Mouse (Mus musculus): Measurements from ENCODE around the gene Rom1. TPM values are rescaled to one million over a fixed set of nuclear protein-coding genes. Genes with fewer than 3 reads are reported as not detected.

Rom1 gene
- total RNA-seq, 4 experiments from 2014 or later, result 7.9 to 10.1 (median 8.9) TPM

DNA sequence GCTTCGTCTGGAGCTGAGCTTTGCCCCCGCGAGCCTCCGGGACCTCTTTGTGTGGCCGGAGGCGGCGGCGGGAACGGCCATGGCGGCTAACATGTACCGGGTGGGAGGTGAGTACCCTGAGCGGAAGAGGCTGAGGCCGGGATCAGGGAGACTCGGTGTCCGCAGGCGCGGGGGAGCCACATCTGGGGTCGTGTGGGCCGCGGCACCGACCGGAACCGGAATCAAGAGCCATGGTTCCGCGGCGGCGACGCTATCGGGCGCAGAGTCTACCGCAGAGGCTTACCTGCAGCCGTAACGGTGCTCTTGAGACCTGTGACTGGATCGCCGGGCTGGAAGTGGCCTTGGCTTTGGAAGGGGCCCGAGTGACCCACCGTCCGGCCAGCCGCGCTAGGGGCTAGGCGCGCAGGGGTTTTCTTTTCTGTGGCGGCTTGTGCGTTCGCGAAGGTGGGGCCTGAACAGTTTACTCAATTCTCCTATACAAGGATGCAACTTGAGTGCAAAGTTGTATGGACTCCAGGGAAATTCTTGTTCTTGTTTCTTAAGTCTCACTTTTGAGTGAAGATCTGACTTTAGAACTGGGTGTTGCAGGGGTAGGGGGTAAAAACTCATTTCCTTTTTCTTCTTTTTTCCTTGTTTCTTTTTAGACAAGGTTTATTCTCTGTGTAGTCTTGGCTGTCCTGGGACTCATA, 13.3 kb upstream of the Rom1 start:
- peak; percentile 37 to 49 for DNase-seq (ENCODE audit: low spot score in 2 of 2)

DNA sequence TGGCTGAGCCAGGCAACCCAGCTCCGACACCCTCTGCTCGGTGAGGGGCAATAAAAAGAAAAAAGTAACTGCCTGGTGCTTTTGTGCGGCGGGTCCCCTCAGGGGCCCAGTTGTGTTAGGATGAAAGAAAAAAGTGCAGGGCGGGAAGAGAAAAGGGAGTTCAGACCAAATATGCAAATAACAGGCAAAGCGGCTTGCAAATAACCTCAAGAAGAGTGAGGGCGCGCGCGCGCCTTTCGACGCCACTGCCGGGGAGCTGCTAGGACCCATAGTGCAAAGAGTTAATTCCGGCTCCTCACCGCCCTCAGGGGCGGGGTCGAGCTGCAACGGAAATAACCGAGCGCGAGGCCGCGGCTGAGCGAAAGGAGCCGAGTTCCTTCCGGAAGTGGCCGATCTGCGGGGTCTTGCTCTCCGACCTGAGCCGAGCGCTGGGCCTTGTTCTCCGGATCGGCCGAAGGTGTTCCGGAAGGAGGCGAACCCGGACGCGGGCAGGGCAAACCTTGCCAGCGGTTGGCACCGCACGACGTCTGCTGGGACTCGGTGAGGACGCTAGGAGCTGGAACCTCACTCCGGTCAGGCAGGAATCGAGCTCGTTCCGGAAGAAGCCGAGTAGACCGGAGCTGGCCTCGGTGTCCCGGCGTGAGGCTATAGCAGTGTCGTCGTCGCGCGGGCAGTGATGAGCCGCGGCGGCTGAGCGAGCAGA, 12.5 kb upstream of the Rom1 start, which contains the start of gene Mta2:
Mta2 (plus strand) TSS at position 361 of the 703 bp plus-strand sequence.
- DNase-seq (ENCODE audit: low spot score in 2 of 2), result peak; percentile 86 to 89

DNA sequence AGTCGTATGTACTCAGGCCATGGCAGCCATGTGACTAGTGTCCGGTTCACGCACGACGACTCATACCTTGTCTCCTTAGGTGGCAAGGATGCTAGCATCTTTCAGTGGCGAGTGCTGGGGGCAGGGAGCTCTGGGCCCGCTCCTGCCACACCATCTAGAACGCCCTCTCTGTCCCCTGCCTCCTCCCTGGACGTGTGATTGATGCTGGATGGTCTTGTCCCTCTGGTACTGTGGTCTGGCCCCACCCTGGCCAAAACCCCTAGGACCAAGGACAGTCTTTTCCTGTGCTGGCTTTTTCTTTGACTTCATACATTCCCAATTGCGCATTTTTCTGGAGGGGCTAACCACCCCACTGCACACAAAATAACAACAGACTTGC, 12.0 kb upstream of the Rom1 start:
- DNase-seq (ENCODE audit: low spot score in 2 of 2), result no peak

DNA sequence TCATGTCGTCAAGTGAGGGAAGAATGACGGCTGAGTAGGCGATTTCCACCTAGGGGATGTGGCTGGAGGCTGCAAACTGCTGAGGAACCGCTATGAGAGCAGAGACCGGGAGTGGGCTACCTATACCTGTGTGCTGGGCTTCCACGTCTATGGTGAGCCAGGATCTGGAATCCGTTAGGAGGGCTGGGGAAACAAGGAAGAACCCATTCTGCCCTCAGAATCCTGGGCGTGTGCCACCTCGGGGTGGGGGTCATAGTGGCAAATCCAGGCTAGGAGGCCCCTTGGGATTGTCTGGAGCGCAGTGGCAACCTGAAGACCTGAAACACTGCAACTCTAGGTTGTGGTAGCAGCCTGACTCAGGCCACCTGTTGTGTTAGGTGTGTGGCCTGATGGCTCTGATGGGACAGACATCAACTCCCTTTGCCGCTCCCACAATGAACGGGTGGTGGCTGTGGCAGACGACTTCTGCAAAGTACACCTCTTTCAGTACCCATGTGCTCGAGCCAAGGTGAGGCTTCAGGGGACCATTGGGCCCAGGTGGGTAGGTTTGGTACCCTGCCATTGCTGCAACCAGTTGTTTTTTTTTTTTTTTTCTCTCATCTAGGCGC, 11.5 kb upstream of the Rom1 start:
- DNase-seq (ENCODE audit: low spot score in 2 of 2), result no peak

DNA sequence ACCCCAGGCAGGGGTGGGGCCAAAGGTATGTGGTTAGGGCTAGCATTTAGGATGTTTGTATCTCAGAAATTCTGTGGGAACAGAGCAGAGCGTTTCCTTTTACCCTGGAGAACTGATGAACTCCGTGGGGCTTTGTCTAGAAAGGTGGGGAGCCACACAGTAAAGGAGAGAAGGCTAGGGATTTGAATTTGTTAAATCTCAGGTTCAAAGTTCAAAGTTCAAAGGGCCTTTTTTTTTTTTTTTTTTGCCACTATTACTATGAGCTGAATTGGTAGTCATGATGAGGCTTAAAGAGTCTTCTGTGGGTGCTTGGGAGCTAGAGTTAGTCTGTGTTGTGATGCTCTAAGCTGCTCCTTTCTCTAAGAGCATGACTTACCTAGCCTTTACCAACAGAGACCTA, 7.6 kb upstream of the Rom1 start:
- DNase-seq (ENCODE audit: low spot score in 2 of 2), result no peak

DNA sequence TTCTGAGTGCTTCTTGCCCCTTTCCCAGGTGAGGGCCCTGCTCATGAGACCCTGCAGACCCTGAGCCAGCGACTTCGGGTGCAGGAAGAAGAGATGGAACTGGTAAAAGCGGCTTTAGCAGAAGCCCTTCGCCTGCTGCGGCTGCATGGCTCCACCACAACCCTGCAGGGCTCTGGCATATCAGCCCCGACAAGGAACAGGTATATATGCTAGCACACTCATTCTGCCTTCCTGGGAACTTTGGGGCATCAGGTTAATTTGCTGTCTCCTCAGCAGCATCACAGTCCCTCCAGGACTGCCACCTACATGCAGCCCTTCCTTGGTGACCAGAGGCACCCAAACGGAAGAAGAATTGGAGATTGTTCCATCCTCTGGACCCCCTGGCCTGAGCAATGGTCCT, 1.6 kb upstream of the Rom1 start:
- DNase-seq (ENCODE audit: low spot score in 2 of 2), result no peak

DNA sequence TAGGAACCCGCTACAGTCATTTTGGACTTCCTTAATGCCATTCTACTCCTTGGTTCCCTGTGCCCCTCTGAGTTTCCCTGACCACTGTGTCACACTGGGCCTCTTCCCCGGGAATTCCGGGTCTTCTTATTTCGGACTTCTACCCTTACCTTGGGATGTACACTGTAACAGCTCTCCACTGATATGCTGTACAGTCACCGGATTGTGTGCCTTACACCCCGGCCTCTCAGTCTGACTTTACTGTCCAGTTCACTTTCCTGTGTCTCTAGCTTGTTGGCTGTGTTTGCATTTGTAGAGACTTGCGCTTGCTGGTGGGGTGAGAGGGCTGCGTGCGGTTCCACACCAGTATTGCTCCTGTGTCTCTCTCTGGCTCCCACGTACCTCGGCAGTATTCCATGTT, 961 bp upstream of the Rom1 start:
- DNase-seq (ENCODE audit: low spot score in 2 of 2), result no peak

DNA sequence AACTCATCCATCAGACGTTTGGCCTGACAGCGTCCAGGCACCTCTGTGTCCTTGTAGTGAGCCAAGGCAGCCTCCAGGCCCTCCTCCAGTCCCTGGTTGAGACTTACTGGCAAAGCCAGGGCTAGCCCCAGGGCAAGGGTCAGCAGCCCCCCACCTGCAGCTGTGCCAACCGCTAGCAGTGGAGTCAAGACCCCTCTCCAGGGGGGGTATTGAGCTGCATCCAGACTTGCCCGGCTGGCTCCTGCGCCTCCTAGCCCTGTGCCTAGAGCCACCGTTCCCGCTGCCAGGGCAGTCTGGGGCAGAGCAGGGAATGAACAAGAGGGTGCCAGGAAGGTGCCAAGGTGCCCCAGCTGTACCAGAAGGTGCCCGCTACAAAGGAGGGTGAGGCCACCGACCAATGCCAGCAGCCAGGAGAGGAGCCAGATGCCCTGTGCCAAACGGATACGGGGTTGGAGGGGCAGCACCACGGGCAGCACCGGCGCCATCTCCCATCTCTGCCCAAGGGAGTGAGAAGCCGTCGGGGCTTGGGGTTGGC, 400 bp downstream of the Rom1 start:
- DNase-seq (ENCODE audit: low spot score in 2 of 2), result no peak

DNA sequence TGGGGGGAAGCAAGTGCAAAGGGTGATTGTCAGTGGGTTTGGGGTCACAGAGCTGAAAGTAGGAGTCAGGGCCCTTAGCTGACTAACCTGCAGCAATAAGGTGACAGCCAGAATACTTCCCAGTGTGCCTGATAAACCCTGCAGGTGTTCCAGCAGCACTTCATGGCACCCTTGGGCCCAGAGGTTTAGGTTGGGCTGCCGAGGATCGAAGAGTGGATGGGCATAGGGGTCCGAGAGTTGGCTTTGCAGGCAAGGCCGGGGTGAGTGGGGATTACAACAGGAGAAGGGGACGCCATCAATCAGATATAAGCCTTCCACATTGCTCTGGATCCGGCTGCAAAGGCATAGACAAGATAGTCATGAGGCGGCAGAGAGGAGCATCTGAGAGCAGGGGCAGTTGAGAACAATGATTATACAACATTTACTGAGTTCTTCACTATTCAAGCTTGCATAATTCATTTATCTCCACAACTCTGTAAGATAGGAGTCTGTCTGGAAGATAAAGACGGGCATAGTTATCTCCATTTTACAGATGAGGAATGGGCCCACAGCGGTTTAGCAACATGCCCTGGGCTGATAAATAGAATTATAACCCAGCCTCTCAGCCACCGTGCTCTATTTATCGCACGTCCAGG, 1.1 kb downstream of the Rom1 start:
- DNase-seq (ENCODE audit: low spot score in 2 of 2), result no peak

DNA sequence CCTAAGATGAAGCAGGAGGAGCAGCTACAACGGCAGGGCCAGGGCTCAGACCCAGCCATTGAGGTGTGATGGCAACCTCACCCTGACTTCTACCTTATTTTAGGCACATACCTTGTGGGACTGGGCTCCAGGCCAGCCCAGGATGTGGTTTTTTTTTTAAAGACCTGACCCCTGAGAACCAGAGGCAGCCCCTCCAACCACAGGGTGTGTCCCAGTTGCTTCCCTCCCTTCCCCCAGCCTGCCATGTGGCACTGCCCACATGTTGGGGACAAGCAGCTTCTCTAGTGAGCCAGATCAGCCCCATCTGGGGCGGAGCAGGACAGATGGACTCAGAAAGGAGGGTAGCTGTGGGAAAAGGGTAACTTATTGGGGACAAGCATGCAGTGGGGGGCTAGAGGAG, 2.4 kb downstream of the Rom1 start:
- no peak for DNase-seq (ENCODE audit: low spot score in 2 of 2)

DNA sequence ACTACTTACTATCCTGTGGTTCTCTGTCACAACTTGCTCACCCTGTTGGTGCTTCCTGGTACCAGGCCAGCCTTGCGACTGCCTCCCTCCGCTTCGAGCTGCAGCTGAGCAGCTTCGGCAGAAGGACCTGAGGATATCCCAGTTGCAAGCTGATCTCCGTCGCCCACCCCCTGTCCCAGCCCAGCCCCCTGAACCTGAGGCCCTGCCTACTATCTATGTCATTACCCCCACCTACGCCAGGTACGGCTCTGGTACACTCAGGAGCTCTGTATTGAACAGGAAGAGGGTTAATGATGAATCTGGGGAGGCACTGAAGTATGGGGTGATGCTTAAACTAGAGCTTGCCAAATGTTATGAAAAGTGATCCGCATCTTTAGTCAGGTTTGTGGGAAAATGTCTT, 7.4 kb downstream of the Rom1 start:
- DNase-seq (ENCODE audit: low spot score in 2 of 2), result no peak

DNA sequence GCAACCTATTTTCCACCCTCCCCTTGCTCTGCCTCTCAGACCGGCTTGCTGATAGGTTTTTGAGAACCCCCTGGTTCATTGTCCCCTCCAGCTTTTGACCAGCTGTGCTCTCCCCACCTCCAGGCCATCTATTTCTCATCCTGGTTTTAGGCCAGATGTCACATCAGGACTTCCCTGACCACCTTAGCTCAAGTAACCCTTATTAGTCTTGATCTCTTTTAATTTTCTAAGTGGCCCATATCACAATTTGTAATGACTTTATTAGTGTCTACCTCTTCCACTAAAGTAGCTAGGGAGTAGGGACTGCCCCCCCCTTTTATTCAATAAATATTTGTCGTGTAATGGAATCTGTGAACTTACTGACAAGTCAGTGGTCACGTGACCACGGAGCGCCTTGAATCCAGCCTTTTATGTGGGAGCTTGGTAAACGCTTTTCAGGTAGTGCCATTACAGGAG, 8.3 kb downstream of the Rom1 start:
- no peak for DNase-seq (ENCODE audit: low spot score in 2 of 2)

DNA sequence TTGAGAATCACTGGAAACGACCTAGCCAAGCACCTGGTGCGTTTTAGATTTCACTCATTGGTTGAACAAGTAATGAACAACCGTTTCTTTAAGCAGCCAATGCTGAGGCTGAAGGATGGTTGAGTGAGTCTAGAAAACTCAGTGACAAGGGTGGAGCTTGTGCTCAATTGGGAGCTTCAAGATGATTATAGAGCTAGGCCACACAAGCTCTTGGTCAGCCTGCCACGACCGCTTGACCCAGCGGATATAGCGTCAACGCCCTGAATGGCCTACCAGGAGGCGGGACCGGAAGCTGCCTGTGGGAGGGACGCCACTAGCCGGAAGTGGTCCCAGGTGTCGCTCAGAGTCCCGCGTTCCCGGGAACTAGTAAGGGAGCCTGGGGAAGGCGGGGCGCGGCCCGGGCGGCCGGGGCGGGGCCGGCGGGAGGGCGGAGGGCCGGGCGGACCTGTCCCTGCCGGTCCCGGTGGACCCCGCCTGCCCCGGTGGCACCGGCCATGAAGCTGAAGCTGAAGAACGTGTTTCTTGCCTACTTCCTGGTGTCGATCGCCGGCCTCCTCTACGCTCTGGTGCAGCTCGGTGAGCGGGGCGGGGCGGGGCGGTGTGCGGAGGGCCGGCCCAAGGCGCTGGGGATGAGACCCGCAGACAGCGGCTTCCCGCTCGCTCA, 9.0 kb downstream of the Rom1 start, which contains the start of gene B3gat3:
B3gat3 (plus strand) TSS at position 302 of the 664 bp plus-strand sequence.
- peak; percentile 89 to 94 for DNase-seq (ENCODE audit: low spot score in 2 of 2)

DNA sequence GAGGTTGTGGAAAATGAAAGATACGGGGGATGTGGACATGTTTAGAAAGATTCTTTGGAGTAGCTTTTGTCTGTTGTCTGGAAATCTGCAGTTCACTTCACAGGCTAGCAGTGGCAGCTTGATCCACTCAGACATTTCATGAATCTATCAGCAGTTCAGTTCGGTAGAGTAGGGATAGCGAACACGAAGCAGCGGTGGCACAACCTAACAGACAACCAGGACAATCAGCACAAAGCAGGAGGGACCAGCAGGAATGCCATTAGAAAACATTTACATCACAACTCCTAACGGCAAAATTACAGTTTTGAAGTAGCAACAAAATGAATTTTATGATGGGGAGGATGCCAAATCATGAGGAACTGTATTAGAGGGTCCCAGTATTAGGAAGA, 9.5 kb downstream of the Rom1 start:
- no peak for DNase-seq (ENCODE audit: low spot score in 2 of 2)

DNA sequence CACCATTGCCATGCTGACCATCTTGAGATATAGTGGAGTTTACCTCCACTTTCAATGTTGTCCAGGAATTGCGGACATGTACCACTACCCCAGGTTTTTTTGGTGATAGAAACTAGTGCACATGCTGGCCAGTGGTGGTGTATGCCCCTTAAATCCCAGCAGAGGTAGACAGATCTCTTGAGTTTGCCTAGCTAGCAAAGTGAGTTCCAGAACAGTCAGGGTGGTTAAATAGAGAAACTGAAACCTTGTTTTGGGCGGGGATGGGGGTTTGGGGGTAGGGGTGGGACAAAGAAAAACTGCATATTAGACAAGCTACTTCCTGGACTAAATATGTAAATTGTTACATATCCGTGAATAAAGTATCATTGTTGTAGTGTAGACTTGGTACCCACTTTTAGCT, 10.2 kb downstream of the Rom1 start:
- DNase-seq (ENCODE audit: low spot score in 2 of 2), result no peak

DNA sequence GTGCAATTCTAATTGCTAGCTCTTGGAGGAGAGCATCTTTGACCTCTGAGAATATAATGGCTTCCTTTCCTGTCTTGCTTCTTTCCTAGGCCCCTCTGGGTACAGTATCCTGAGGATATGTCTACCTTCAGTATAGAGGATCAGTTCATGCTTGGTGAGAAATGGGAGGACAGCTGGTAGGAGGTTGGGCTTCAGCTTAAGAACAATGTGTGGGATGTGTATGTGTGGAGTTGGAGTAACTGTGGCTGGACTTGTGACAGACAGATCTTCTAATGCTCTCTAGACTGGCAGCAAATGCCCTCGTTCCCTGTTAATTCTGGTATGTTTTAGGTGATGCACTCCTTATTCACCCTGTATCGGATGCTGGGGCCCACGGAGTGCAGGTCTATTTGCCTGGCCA, 14.9 kb downstream of the Rom1 start:
- DNase-seq (ENCODE audit: low spot score in 2 of 2), result no peak

DNA sequence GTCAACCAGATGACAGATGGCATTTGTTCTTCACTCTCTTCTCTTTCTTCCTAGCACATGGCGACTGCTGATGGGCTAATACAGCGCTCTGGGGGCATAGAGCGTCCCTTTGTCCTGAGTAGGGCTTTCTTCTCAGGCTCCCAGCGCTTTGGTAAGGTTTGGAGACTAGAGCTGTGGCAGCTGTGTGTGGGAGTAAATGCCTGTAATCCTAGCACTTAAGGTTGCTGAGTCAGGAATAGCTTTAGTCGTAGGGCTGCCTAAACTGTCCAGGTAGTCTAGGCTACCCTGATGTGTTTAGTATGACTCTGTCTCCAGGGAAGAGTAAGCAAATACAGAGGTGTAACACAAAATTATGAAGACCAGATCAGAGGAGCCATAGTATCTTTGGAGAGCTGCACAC, 17.3 kb downstream of the Rom1 start:
- DNase-seq (ENCODE audit: low spot score in 2 of 2), result no peak

DNA sequence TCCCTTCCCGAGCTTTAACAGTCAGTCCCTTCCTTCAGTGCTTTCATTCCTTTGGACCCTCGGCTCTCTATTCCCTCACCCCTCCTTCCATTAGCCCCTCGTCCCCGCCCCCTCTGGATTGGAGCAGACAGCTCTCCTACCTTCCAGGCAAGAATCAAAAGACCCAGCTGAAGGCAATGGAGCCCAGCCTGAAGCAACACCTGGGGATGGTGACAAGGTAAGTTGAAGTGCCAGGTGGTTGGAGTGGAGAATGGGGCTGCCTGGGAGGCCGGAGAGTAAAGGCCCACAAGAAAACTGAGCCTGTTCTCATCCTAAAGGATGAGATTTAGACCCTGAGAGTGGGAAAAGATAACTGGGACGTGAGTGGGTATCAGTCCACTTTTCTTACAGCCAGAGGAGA, 20.6 kb downstream of the Rom1 start:
- no peak for DNase-seq (ENCODE audit: low spot score in 2 of 2)

DNA sequence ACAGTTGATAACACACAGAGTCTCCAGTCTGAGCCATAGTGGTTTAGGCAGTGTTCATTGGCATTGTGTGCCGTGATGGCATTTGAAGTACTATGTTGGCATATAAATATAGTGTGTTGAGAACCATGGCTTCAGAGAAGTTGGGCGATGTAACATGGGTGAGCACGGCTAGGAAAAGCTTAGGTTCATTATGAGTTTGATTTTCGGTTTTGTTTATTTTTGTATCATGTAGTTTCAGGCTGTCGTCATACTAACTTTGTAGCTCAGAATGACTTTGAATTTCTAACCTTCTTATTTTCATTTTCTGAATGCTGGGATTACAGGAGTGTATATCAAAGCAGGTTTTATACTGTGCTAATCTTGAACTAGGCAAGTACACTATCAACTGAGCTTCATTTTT, 25.7 kb downstream of the Rom1 start:
- DNase-seq (ENCODE audit: low spot score in 2 of 2), result no peak

DNA sequence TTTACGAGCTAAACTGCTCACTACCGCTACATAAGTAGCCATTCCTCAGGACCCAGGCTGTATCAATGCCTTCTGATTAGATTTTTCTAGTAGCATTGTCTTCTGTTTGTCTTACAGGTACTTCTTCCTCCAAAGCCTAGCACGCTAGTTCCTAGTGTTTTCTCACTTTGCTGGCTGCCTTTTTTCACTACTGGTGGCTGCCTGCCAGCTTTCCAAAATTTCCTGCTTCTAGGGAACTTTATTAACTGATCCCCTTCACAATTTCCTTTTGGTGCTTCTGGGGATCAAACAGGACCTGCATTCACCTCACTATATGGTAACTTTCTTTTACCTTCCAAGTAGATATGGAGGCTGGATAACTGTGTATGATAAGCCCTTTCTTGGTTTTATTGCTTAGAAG, 30.1 kb downstream of the Rom1 start:
- DNase-seq (ENCODE audit: low spot score in 2 of 2), result no peak

DNA sequence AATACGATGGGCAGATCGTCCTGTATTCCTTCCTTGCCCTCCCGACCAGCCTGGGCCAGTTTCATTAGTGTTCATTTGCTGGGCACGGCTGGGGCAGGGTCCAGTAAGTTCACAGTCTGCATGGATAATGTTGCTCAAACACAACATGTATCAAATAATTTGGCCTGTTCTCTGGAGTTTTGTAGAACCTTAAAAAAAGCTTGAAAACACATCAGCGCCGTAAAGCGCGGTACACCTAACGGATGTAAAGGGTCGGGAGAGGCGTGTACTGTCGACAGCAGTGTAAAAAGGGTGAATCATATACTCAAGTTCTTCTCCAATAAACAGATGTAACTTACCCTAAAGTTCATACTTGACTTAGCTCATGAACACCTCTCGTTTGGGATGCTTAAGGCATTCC, 30.6 kb downstream of the Rom1 start:
- DNase-seq (ENCODE audit: low spot score in 2 of 2), result no peak

Data from left cerebral cortex, adult 8-10 months (tissue).